Mouse (Mus musculus) CH12.LX (cell line): ENCODE measurements around the gene Gm20715. TPM values are rescaled to one million over a fixed set of nuclear protein-coding genes. Genes with fewer than 3 reads are reported as not detected.

Experiments used
- DNase-seq: peaks from one replicate; pipeline ENCODE4 v3.0.0-alpha.2; 2013; ENCODE audit errors: extremely low read depth
- H3K27ac ChIP-seq: 2 replicates; pipeline ENCODE4 v1.5.1; 2012; ENCODE audit warnings: low read depth, mild to moderate bottlenecking, control low read depth, moderate library complexity; ENCODE audit not compliant: insufficient read depth
- H3K27me3 ChIP-seq: replicated peaks from 2 replicates; pipeline ENCODE3; 2012; ENCODE audit warnings: inconsistent platforms
- H3K36me3 ChIP-seq, 2 experiments: replicated peaks in 1 of 2; 2 replicates each; pipeline versions ENCODE3 to v1.6.1; 2012; ENCODE audit warnings: inconsistent platforms in 1 of 2, low read length in 1 of 2, mild to moderate bottlenecking in 1 of 2, mixed read lengths in 1 of 2, moderate library complexity in 1 of 2; ENCODE audit not compliant: control insufficient read depth in 1 of 2, insufficient read depth in 1 of 2
- H3K4me1 ChIP-seq, 2 experiments: 2 replicates each; pipeline ENCODE4 v1.6.1; 2012; ENCODE audit warnings: inconsistent platforms in 1 of 2, moderate library complexity in 1 of 2; ENCODE audit not compliant: insufficient read depth in 2 of 2, control insufficient read depth in 1 of 2
- H3K4me2 ChIP-seq: 2 replicates; pipeline ENCODE4 v1.6.1; 2012; ENCODE audit warnings: low read depth, mild to moderate bottlenecking, control low read depth; ENCODE audit not compliant: poor library complexity, insufficient read depth, severe bottlenecking
- H3K4me3 ChIP-seq, 3 experiments: fragments of 150-350 bp in 1 of 3; sonication (generic) in 1 of 3; replicated peaks in 1 of 3; 2 replicates each; pipeline versions ENCODE3 to v1.5.1; 2011 to 2012; ENCODE audit warnings: low read depth in 2 of 3, low read length in 2 of 3, mild to moderate bottlenecking in 2 of 3, moderate library complexity in 2 of 3, control low read depth in 1 of 3, improper control_type of control experiment in 1 of 3, inconsistent platforms in 1 of 3, mixed read lengths in 1 of 3; ENCODE audit not compliant: poor library complexity in 1 of 3
- H3K79me2 ChIP-seq: replicated peaks from 2 replicates; pipeline ENCODE4 v1.6.1; 2012; ENCODE audit warnings: mild to moderate bottlenecking, moderate library complexity; ENCODE audit not compliant: control insufficient read depth, poor library complexity, insufficient read depth, severe bottlenecking; ENCODE audit errors: extremely low read depth
- H3K9ac ChIP-seq: 2 replicates; pipeline ENCODE4 v1.6.1; 2012; ENCODE audit warnings: low read depth, mild to moderate bottlenecking, control low read depth, moderate library complexity; ENCODE audit not compliant: insufficient read depth
- H3K9me3 ChIP-seq: replicated peaks from 2 replicates; pipeline ENCODE3; 2012; ENCODE audit warnings: low read length, inconsistent platforms, mixed read lengths
- CHD1 ChIP-seq: IDR thresholded peaks from 2 replicates; pipeline ENCODE4 v1.6.1; 2012; ENCODE audit warnings: low read depth, low read length, improper control_type of control experiment, inconsistent platforms
- CHD2 ChIP-seq: IDR thresholded peaks from 2 replicates; pipeline ENCODE4 v1.6.1; 2011; ENCODE audit warnings: low read length, improper control_type of control experiment
- CTCF ChIP-seq, 2 experiments: IDR thresholded peaks in 1 of 2; conservative IDR thresholded peaks in 1 of 2; 2 replicates each; pipeline ENCODE4 v1.5.1; 2011 to 2012; ENCODE audit warnings: low read depth in 2 of 2, low read length in 2 of 2, improper control_type of control experiment in 1 of 2, inconsistent platforms in 1 of 2, mild to moderate bottlenecking in 1 of 2, moderate library complexity in 1 of 2
- E2F4 ChIP-seq: IDR thresholded peaks from 2 replicates; pipeline ENCODE4 v1.6.1; 2011; ENCODE audit warnings: low read depth, low read length, improper control_type of control experiment; ENCODE audit not compliant: insufficient replicate concordance
- ELF1 ChIP-seq: IDR thresholded peaks from 2 replicates; pipeline ENCODE4 v1.6.1; 2014; ENCODE audit warnings: low read depth, mild to moderate bottlenecking, inconsistent platforms, low read length, improper control_type of control experiment
- ETS1 ChIP-seq: conservative IDR thresholded peaks from 2 replicates; pipeline ENCODE4 v1.6.1; 2012; ENCODE audit warnings: low read depth, mild to moderate bottlenecking, inconsistent platforms, low read length, improper control_type of control experiment, moderate library complexity
- GABPA ChIP-seq: IDR thresholded peaks from 2 replicates; pipeline ENCODE4 v1.6.1; 2012; ENCODE audit warnings: low read depth, low read length, improper control_type of control experiment, inconsistent platforms; ENCODE audit not compliant: insufficient replicate concordance
- HCFC1 ChIP-seq: IDR thresholded peaks from 2 replicates; pipeline ENCODE4 v1.6.1; 2012; ENCODE audit warnings: low read depth, mild to moderate bottlenecking, inconsistent platforms, low read length, improper control_type of control experiment
- IRF4 ChIP-seq: IDR thresholded peaks from 2 replicates; pipeline ENCODE4 v1.6.1; 2014; ENCODE audit warnings: low read depth, mild to moderate bottlenecking, inconsistent platforms, low read length, improper control_type of control experiment
- JUN ChIP-seq: IDR thresholded peaks from 2 replicates; pipeline ENCODE4 v1.6.1; 2011; ENCODE audit warnings: low read depth, mild to moderate bottlenecking, low read length, improper control_type of control experiment, moderate library complexity; ENCODE audit not compliant: insufficient read depth
- JUND ChIP-seq: conservative IDR thresholded peaks from 2 replicates; pipeline ENCODE4 v1.6.1; 2011; ENCODE audit warnings: low read depth, low read length, improper control_type of control experiment
- KAT2A ChIP-seq: IDR thresholded peaks from 2 replicates; pipeline ENCODE4 v1.6.1; 2012; ENCODE audit warnings: low read length, improper control_type of control experiment, inconsistent platforms; ENCODE audit not compliant: insufficient replicate concordance
- MAFK ChIP-seq: IDR thresholded peaks from 2 replicates; pipeline ENCODE4 v1.6.1; 2011; ENCODE audit warnings: low read length, improper control_type of control experiment; ENCODE audit not compliant: insufficient replicate concordance
- MAX ChIP-seq: IDR thresholded peaks from 2 replicates; pipeline ENCODE4 v1.6.1; 2011; ENCODE audit warnings: low read length, improper control_type of control experiment
- MAZ ChIP-seq: IDR thresholded peaks from 2 replicates; pipeline ENCODE4 v1.6.1; 2012; ENCODE audit warnings: low read depth, mild to moderate bottlenecking, inconsistent platforms, low read length, improper control_type of control experiment, moderate library complexity
- MXI1 ChIP-seq: IDR thresholded peaks from 2 replicates; pipeline ENCODE4 v1.6.1; 2011; ENCODE audit warnings: mild to moderate bottlenecking, low read depth, low read length, improper control_type of control experiment
- MYC ChIP-seq: IDR thresholded peaks from 2 replicates; pipeline ENCODE4 v1.6.1; 2011; ENCODE audit warnings: low read depth, mild to moderate bottlenecking, improper control_type of control experiment, low read length
- NELFE ChIP-seq: IDR thresholded peaks from 2 replicates; pipeline ENCODE4 v1.6.1; 2011; ENCODE audit warnings: low read depth, low read length, improper control_type of control experiment
- NRF1 ChIP-seq: IDR thresholded peaks from 2 replicates; pipeline ENCODE4 v1.6.1; 2014; ENCODE audit warnings: low read depth, mild to moderate bottlenecking, inconsistent platforms, low read length, improper control_type of control experiment, moderate library complexity
- POLR2A ChIP-seq: IDR thresholded peaks from 2 replicates; pipeline ENCODE4 v1.6.1; 2011; ENCODE audit warnings: low read depth, mild to moderate bottlenecking, improper control_type of control experiment, low read length
- POLR2AphosphoS2 ChIP-seq: IDR thresholded peaks from 2 replicates; pipeline ENCODE4 v1.6.1; 2011; ENCODE audit warnings: low read depth, low read length, improper control_type of control experiment
- SMC3 ChIP-seq: IDR thresholded peaks from 2 replicates; pipeline ENCODE4 v1.6.1; 2011; ENCODE audit warnings: low read depth, low read length, improper control_type of control experiment
- TBP ChIP-seq: conservative IDR thresholded peaks from 2 replicates; pipeline ENCODE4 v1.6.1; 2011; ENCODE audit warnings: low read depth, low read length, improper control_type of control experiment
- TCF12 ChIP-seq: IDR thresholded peaks from 2 replicates; pipeline ENCODE4 v1.6.1; 2014; ENCODE audit warnings: low read depth, mild to moderate bottlenecking, inconsistent platforms, low read length, improper control_type of control experiment
- UBTF ChIP-seq: IDR thresholded peaks from 2 replicates; pipeline ENCODE4 v1.6.1; 2012; ENCODE audit warnings: low read depth, mild to moderate bottlenecking, inconsistent platforms, low read length, improper control_type of control experiment, moderate library complexity
- USF1 ChIP-seq: IDR thresholded peaks from 2 replicates; pipeline ENCODE4 v1.6.1; 2014; ENCODE audit warnings: low read depth, mild to moderate bottlenecking, inconsistent platforms, low read length, improper control_type of control experiment
- ZC3H11A ChIP-seq: IDR thresholded peaks from 2 replicates; pipeline ENCODE4 v1.6.1; 2012; ENCODE audit warnings: low read depth, mild to moderate bottlenecking, inconsistent platforms, low read length, improper control_type of control experiment
- ZKSCAN1 ChIP-seq: IDR thresholded peaks from 2 replicates; pipeline ENCODE4 v1.6.1; 2012; ENCODE audit warnings: low read depth, inconsistent platforms, low read length, improper control_type of control experiment, borderline replicate concordance
- ZNF384 ChIP-seq: IDR thresholded peaks from 2 replicates; pipeline ENCODE4 v1.6.1; 2012; ENCODE audit warnings: low read depth, low read length, improper control_type of control experiment, inconsistent platforms
- dilution Hi-C: fragments of 300-500 bp; cut with MboI; formaldehyde crosslinking; loops from 2 replicates; pipeline ENCODE4 v1.14.3; 2020; ENCODE audit warnings: low sequenced_read_pairs; ENCODE audit not compliant: extremely low pct_unique_long_range_greater_than_20kb, extremely low pct_ligation_motif_present
- in situ Hi-C: fragments of 300-500 bp; cut with MboI; formaldehyde crosslinking; loops from 3 replicates; pipeline ENCODE4 v1.14.3; 2019; ENCODE audit warnings: low sequenced_read_pairs, low pct_ligation_motif_present, low pct_unique_long_range_greater_than_20kb, mixed read lengths
- polyA plus RNA-seq: library from polyadenylated mRNA; unstranded; fragments of >175 nt; gene quantifications from 2 replicates; pipeline ENCODE4 v1.2.1, GENCODE M21; 2012; ENCODE audit warnings: low read depth; ENCODE audit not compliant: insufficient read length
- total RNA-seq, 2 experiments: library from RNA; depleted of rRNA; stranded (reverse); fragments of 300-350 nt in 1 of 2; fragments of >200 nt in 1 of 2; gene quantifications; 2 replicates each; pipeline ENCODE4 v1.2.3; 2012 to 2014

Gene Gm20715
- total and polyA plus RNA-seq, 3 experiments = not detected

- no peak overlapping the region for H3K4me2 ChIP-seq
- TF ChIP-seq E2F4 = no peak
- TF ChIP-seq JUN = no peak
- TF ChIP-seq NELFE = no peak
- TF ChIP-seq JUND = no peak
- no peak for TF ChIP-seq TCF12
- TF ChIP-seq TBP = no peak
- no peak for TF ChIP-seq MAFK
- TF ChIP-seq ETS1 = no peak
- no peak for TF ChIP-seq KAT2A
- TF ChIP-seq GABPA = no peak
- TF ChIP-seq CHD1 = no peak
- TF ChIP-seq MYC = no peak
- no peak for TF ChIP-seq UBTF
- TF ChIP-seq ELF1 = no peak
- TF ChIP-seq CTCF (conservative IDR thresholded peaks at IDR 0.05 in 1 of 2, IDR thresholded peaks at IDR 0.05 in 1 of 2; ENCODE audit: low read depth in 2 of 2, low read length in 2 of 2) = no peak
- no peak for TF ChIP-seq SMC3
- TF ChIP-seq USF1 = no peak
- TF ChIP-seq NRF1 = no peak
- no peak for TF ChIP-seq ZKSCAN1
- TF ChIP-seq IRF4 = no peak
These were observed 21.1 kb upstream of the Gm20715 start for GRCm38 (mm10) chr7:6388971-6389370.

GRCm38 (mm10) chr7:6389449-6389848 lies 20.6 kb upstream of the Gm20715 start:
- Histone ChIP-seq H3K9ac (no peak overlapping the region), H3K4me3 (no peak overlapping the region), H3K27me3 (no peaks in the 10 kb centered on the region), H3K4me2 (no peak overlapping the region), H3K79me2 (no peaks in the 10 kb centered on the region), H3K9me3 (no peaks in the 10 kb centered on the region), H3K36me3 (peaks cover 3 to 10% of the 10 kb centered on the region in 2 experiments), H3K4me1 (no peaks in the 10 kb centered on the region), H3K27ac (no peak overlapping the region)
- dilution Hi-C loops (no loop called here), in situ Hi-C loops (loop anchor here (25.0 kb wide), 2 partner anchors 102 to 898 kb away; partner anchors contain the start of genes Gm45844 and Zfp667)
- TF ChIP-seq POLR2A (no peak), UBTF (no peak), TBP (no peak), MAX (no peak), USF1 (no peak), IRF4 (no peak), CHD2 (no peak), MAZ (no peak), E2F4 (no peak), POLR2AphosphoS2 (no peak), ZC3H11A (no peak), HCFC1 (no peak), ZNF384 (no peak), NRF1 (no peak), MXI1 (no peak), CTCF (conservative IDR thresholded peaks at IDR 0.05 in 1 of 2, IDR thresholded peaks at IDR 0.05 in 1 of 2; ENCODE audit: low read depth in 2 of 2, low read length in 2 of 2) (no peak)
- no peak for DNase-seq

More at GRCm38 (mm10) chr7:6388971-6389370, 21.1 kb upstream of the Gm20715 start:
- no peak overlapping the region for H3K4me3 ChIP-seq
- no peaks in the 10 kb centered on the region for H3K27me3 ChIP-seq
- H3K9me3 ChIP-seq = no peaks in the 10 kb centered on the region
- H3K4me1 ChIP-seq = peaks cover 0 to under 1% of the 10 kb centered on the region in 2 experiments; a peak in 1 of 4 replicates
- in situ Hi-C loops (loop anchor here (25.0 kb wide), 2 partner anchors 102 to 898 kb away; partner anchors contain the start of genes Gm45844 and Zfp667), dilution Hi-C loops (no loop called here)
- peaks cover 3 to 10% of the 10 kb centered on the region in 2 experiments for H3K36me3 ChIP-seq
- H3K27ac ChIP-seq = no peak overlapping the region
- DNase-seq = no peak
- H3K79me2 ChIP-seq = no peaks in the 10 kb centered on the region
- H3K9ac ChIP-seq = no peak overlapping the region
